Mouse (Mus musculus): ENCODE measurements at regions not wholly inside any gene's neighbourhood (a gene's known extent, or its start where the extent isn't known, plus 50 kb on each side); places are given as distances from the start of the nearest gene placed in this dataset.

DNA sequence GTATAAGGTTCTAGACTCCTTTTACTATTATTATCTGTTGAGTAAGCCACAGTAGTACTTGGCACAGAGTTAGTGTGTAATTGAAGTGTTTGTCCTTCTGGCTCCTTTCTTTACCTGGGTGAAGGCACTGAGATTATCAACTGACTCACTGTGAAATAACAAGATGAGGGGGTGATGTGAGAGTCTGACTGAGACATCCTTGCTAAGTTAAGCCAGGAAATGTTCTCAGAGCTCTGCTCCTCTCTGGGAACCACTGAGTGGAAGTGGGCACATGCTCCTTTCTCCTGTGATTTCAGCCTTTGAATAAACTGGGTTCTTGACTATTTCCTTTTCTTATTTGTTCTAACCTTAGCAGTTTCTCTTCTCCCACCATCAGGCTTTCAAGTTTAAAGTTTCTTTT, 380.7 kb upstream of the Prkcq start:
- no peak for DNase-seq (ENCODE audit: extremely low spot score in 1 of 2, low spot score in 1 of 2)

DNA sequence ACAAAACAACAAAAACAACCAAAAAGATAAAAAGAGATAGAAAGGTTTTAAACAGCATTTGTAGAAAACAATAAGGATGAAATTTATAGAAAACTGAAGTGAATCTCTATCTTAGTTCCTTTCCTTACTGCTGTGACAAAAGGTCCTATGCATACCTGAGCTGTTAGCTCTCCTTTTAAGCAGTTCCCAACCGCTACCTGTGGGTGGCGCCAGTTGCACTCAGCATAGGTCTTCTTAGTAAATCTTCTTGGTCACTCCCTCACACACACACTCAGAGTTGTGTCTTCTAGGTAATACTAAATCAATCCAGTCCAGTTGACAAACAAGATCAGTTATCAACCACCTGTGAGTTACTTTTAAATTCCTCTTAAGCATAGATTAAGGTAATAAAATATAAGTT, 355.5 kb upstream of the Prkcq start:
- DNase-seq (ENCODE audit: extremely low spot score in 1 of 2, low spot score in 1 of 2), result no peak

DNA sequence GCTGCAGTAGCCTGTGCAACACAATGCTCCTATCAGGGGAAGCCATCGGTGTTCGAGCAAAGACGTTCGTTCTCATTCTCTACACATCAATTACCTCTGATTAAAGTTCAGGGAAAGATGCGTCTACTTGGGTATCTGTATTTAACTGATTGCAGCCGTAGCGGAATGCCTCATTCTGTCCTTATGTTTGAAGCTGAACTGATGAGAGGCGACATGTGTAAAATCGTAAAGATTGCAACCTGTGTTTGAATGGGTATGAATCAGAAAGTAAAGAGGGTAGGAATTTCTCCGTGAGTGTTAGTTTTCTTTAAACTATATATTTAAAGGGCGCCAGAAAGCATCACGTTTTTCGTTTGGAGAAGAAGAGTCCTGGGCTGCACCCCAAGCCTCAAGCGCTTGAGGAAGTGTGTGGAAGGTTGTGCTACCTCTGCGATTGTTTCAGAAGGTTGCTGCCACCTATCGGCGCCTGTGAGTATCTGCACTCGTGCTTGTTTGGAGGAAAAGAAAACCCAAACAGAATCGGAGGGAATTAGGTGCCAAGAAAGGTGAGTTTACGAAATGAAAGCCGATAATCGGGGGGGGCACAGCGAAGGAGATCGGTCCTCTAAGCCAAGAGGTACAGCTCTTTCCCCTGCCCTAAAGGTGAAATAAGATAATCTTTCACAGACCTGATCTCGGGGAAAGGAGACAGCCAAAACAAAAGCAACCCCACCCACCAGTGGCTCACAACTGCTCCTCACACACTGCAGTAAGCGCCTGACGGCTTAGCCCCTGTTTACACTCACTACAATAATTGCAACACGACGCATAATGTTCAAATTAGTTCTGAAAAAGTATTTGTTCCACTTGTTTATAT, 346.4 kb upstream of the Prkcq start:
- peak; percentile 33 to 79 for DNase-seq (ENCODE audit: extremely low spot score in 1 of 2, low spot score in 1 of 2)

DNA sequence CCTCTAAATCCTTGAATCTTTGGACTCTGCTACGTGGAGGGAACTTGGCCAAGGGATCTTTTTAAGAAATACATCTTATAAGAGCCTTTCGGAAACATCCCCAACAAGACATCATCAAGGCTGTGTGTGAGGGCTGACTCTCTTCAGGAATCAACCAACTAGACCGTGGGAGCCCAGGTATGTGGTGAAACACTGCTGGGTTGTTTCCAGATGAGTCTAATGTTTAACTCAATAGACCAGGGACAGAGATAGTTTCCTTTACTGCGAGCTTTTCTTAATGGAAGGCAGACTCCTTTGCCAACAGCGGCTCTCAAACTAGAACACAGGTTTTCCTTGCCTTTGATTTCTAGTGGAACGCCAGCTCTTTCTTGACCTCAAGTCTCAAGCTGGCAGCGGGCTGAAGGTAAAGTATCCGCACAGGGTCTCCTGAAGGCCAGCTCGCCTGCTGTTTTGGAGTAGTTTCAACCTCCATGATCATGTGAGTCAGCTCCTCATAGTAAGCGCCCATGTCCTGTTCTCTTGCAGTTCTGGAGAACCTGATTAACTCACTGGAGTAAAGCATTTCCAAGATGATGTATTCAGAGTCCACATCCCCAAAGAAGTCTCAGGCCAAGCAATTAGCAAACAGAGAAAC, 345.7 kb upstream of the Prkcq start:
- no peak for DNase-seq (ENCODE audit: extremely low spot score in 1 of 2, low spot score in 1 of 2)

DNA sequence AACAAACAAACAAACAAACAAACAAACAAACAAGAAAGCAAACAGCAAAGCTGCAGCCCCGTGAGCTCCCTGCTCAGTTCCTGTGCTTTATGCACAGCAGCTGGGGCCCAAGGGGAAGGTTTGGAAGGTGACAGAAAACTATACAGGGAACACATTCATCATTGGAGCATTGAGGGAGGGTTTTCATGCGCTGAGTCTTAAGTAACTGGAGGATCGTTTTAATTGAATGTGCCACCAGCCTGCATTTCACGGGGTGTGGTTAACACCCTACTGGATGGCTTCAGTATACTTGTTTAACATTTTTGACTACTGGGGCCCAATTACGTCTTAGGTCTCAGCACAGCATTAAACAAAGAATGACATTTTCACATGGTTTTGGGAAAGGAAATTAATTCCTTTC, 331.9 kb upstream of the Prkcq start:
- DNase-seq (ENCODE audit: extremely low spot score in 1 of 2, low spot score in 1 of 2), result no peak

DNA sequence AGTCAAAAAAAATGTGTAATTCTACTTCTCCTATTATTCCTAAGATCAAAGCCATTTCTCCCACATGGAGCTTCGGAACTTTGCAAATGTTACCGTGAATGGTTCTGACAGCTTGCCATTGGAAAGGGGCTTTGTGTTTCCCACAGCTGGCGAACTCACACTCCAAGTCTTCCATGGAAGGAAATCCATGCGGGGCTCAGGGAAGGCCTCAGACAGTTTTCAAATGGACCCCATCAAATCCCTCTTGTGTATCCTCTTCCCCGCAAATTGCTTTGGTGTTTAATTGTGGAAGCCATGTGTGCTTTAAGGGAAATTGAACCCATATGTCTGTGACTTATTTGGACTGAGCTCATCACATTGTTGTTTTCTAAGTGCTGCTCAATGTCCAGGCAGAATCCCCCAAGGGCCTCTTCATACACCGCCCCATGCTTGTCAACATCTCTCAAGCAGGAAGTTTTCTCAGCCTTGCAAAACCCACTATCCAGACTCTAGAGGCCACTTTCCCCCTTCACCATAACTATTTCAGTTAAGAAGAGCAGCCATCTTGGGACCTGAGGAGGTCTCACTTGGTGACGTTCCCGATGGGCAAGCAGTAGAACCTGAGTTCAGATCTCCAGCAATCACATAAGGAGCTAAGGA, 310.1 kb upstream of the Prkcq start:
- DNase-seq (ENCODE audit: extremely low spot score in 1 of 2, low spot score in 1 of 2), result no peak

DNA sequence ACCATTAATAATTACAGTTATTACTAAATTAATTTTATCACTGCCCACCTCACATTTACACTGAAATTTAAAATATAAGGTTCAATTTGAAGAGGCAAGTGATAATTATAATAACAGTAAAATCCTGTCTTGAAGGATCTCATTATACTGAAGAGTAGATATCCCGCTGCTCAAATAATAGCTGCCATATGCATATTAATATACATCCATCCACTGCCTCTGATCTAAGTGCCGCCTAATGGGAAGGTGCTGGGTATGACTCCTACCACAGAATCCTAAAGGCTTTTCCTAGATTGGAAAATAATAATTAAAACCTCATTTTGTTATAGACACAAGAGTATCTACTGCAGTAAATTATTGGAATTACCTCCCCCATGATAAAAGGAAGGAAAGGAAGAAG, 307.5 kb upstream of the Prkcq start:
- no peak for DNase-seq (ENCODE audit: extremely low spot score in 1 of 2, low spot score in 1 of 2)

DNA sequence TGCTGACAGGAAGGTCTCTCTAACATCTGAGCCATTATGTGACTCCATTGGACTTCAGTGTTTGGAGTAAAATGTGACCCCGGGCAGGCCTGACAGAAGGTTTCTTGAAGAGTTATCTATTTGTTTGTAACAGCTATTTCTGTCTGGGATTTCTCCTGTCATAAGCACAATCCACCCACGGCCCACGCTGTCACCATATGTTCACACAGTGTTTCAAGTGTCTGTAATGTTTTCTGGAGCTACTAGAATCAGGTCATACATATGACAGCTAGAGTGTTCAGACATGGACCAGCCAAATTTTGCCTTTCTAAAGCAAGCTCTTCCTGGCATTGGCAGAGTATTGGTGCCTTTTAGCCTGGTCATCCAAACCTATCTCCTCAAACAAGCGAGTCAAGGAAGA, 297.6 kb upstream of the Prkcq start:
- peak; percentile 12 to 45 for DNase-seq (ENCODE audit: extremely low spot score in 1 of 2, low spot score in 1 of 2)

DNA sequence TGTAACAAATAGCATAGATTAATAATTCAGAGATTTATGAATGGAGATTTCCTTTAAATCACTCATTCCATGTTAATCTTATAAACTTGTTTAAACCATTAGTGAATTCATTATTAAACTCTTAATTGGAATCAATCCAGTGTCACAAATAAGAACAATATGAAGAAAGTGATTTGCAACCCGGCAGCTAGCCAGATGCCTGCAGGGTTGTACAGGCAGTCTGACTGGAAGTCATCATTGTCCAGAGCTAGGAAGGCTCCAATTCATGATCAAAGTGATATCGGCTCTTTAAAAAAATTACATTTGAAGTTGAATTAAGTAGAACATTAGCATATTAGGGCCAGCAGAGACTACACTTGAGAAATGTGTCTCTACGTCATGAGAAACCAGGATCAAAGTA, 270.0 kb upstream of the Prkcq start:
- DNase-seq (ENCODE audit: extremely low spot score in 1 of 2, low spot score in 1 of 2), result no peak

DNA sequence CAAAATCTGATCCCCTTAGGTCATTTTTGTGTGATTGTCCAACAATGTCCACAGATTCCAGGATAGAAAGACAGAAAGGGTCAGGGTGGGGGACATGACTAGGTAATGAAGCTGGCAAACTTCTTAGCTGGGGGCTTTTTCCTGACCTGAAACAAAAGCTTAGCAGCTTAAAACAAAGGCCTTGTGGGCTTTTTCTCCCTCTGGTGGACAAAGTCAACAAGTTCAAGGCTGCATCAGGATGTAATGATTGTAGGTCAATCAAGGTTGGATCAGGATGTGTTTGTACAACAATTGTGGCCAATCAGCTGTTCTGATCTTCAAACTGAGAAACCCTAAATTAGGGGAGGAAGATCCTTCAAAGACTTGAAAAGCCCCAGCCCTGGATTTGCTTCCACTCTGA, 252.0 kb upstream of the Prkcq start:
- no peak for DNase-seq (ENCODE audit: extremely low spot score in 1 of 2, low spot score in 1 of 2)

DNA sequence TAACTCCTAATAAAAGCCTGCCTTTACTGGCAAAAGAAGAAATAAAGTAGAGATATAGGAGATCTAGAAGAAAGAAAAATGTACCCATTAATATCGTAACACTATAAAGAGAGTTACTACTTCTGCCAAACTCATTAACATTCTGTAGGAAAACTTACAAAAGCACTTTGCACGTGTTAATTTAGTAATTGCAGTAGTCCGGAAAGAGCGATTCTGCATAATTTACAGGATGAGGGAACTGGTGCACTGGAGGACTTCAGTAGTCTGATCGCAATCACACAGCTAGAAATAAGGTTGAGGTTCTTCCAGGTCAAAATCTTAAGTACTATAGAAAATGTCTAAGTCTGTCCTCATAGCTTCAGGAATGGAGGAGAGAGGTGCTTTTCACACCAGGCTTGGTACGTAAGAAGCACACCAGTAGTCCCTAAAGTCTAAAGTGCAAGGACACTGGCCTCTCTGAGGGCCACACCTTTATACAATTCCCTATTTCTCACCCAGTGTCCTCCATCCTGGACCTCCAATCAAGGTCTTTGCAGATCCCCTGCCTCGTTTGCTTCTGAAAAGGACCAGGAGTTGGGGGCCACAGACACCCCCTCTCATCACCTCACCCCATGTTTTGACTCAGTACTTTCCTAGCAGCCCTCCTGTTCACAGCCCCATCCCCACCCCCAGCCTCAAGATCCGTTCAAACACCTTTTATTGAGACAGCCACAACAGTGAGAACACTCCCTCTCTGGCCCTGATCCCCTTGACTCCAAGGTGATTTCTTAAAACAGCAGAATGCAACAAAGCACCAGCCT, 251.0 kb upstream of the Prkcq start:
- no peak for DNase-seq (ENCODE audit: extremely low spot score in 1 of 2, low spot score in 1 of 2)

DNA sequence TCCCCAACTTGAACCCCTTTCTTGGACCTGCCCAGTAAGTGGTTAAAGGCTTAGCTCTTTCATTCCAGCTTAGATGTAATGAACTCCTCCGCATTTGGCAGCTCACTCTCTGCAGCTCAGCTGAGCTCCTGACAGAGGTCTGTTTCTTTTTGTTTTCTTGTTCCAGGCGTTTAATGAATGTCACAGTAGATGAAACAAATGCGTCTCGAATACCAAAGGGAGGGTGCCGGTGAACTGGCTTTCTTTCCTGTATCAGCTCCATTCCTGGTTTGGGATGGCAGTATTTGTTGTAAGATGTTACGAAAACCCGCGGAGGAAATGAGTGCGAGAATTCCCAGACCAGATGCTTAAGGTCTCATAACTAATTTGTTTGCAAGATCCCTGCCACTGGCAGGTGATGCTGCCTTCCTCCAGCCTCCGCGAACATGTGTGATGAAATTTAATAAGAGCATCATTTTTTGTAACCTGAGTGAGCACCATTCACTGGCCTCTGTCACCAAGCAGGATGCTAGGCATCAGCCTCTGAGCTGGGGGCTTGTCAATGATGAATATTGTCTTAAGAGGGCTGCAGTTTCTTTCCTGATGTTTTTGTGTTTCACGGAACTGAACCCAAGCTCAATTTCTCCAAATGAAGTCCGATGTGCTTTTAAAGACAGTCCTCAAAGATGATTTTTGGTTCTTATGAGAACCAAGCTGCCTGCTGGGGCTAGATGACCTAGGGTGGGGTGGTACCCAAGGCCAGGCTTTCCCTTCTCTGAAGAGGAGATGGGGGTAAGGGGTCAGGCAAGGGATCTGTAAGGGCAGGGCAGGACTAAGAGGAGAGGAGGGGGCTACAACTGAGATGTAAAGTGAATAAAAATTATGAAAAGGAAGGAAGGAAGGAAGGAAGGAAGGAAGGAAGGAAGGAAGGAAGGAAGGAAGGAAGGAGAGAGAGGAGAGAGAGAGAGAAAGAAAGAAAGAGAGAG, 250.1 kb upstream of the Prkcq start:
- DNase-seq (ENCODE audit: extremely low spot score in 1 of 2, low spot score in 1 of 2), result peak in 1 of 2 experiments; percentile 3

DNA sequence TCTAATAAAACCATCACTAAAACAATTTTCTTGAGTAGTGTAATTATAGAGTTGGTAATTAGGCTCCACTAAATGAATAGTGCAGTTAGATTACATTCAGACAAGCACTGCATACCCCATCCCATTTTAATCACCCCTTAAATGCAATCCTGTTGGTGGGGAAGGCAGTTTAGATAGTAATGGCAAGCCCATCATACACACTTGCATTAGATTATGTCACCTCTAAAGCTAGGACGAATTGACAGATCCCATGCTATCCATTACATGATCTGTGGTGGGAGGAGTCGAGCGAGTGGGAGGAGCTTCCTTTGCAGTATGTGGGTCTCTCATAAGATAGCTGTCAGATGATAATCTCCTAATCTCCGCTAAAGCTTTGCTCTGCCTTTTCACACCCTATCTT, 247.9 kb upstream of the Prkcq start:
- DNase-seq (ENCODE audit: extremely low spot score in 1 of 2, low spot score in 1 of 2), result no peak

DNA sequence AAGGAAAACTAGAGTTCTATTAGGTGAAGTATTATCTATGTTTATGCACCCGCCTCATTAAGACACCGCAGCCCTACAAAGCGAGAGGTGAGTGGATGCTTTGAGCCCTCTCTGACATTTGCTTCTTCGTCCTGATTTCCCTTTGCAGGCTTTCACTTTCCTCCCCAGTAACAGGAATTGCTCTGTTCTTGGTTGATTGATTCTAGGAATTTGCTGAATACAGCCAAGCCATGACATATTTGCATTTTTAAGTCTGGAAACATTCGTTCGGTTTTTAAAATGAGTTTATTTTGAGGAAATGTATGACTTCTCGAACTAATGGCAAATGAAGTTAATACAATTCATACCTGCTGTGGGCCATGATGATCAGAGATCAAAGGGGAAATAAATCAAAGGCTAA, 246.5 kb upstream of the Prkcq start:
- no peak for DNase-seq (ENCODE audit: extremely low spot score in 1 of 2, low spot score in 1 of 2)

DNA sequence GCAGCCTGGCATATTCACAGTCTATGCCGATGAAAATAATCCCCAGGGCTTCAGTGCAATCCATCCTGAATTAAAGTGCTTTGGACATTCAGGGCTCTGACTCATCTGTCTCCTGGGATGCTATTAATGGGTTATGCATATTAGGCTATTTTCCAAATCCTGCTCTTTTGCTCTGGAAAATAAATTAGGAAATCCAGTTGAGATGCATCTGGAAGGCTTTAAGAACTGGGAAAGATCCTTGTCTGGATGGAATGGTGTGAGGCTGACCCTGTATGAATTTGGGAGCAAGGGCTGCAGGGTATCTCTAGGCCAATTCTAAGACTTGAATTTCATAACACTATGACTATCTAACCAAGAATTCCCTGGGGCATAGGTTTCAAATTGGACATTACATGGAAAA, 234.5 kb upstream of the Prkcq start:
- DNase-seq (ENCODE audit: extremely low spot score in 1 of 2, low spot score in 1 of 2), result no peak

DNA sequence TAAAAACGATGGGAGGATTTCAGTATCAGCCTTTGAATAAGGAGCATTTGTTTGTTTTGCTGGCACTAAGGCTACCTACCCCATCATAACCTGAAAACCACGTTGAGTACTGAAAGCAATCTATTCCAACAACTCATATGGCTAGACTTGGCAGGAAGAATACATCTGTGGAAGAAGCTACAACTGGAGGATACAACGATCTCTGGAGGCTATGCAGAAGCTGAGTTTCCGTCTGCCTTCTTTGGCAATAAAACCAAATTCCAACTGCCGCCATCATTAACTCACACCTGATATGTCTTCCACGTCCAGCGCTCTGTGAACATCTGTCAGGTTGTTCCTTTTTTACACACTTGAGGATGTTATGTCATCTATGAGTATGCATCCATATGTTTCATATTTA, 206.7 kb upstream of the Prkcq start:
- DNase-seq (ENCODE audit: extremely low spot score in 1 of 2, low spot score in 1 of 2), result no peak

DNA sequence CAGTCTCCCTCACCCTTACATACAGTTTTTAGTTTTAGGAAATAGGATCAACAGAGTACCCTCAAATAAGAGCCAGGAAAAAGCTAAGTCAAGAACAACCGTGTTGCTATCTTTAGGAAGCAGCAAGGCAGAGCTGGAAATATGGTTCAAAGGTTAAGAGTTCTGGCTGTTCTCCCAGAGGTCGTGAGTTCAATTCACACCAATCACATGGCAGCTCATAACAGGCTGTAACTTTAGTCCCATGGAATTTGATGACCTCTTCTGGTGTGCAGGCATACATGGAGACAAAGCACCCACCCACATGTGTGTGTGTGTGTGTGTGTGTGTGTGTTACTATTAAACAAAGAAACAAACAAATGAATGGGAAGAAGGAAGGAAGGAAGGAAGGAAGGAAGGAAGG, 205.0 kb upstream of the Prkcq start:
- DNase-seq (ENCODE audit: extremely low spot score in 1 of 2, low spot score in 1 of 2), result no peak

DNA sequence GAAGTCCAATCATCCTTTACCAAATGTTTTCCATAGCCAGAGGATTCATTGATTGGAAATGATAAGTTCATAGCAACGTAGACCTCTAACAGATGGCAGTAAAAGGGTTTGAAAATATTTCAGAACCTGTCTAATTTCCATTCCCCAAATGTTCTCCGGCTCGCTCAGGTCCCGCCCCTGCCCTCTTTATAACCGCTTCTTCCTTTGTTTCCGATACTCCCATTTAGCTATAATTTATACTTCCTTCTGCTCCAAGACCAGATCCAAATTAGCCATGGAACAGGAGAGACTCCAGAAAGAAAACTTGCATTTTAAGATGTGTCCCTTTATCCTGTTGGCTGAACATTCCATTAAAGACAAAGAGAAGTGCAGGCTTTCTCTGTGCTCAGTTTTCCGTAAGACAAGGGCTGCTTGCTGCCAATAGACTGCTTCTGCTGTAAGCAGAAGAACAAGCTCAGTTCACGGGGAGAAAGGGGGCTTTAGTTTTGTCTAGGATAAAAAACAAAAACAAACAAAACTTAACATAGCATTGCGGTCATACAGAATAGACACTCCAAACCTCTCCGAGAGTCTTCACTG, 202.7 kb upstream of the Prkcq start:
- no peak for DNase-seq (ENCODE audit: extremely low spot score in 1 of 2, low spot score in 1 of 2)

DNA sequence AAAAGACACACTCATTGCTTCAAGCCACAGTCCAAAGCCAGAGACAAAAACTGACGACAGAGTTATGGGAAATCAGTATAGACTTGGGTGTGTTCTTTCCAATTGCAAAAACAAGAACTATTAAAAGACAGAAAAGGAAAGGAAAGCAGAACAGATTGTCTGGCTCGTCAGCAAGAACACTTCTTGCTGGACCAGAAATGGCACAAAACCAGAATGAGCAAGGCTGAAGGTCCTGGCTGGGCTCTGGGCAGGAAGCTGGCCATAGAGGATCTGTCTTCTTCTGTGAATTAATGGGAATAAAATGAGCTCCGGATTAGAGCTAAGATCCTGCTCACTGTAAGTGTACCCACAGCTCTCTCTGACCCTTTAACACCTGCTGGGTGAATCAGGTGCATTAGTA, 199.9 kb upstream of the Prkcq start:
- no peak for DNase-seq (ENCODE audit: extremely low spot score in 1 of 2, low spot score in 1 of 2)

DNA sequence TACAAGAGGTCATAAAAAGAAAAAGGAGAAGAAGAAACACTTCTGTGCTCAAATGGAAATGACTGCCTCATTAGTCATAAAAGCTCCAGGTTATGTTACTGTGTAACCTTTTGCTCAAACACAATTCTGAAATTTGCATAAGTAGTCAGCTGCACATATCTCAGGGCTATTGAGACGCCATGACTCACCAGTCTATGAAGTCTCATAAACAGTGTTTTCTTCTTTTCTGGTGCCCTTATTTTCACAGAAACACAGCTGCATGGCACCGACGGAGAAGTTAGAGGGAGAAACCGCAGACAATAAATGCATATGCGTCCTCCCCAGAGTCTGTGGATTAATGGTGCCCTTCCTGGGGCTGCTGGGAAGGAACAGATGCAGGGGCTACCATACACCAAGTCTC, 193.1 kb upstream of the Prkcq start:
- no peak for DNase-seq (ENCODE audit: extremely low spot score in 1 of 2, low spot score in 1 of 2)

Data from layer of hippocampus, postnatal 25 days (tissue).